Mouse (Mus musculus): ENCODE measurements at regions not wholly inside any gene's neighbourhood (a gene's known extent, or its start where the extent isn't known, plus 50 kb on each side); places are given as distances from the start of the nearest gene placed in this dataset.

GRCm38 (mm10) chr9:67117639-67118038, 68.4 kb upstream of the Tpm1 start:
- no peak for DNase-seq (ENCODE audit: low read depth, low spot score)

- DNase-seq (ENCODE audit: low read depth, low spot score) = no peak
These were observed 66.8 kb upstream of the Tpm1 start for GRCm38 (mm10) chr9:67115991-67116390.

- DNase-seq (ENCODE audit: low read depth, low spot score) = no peak
These were observed 64.9 kb upstream of the Tpm1 start for GRCm38 (mm10) chr9:67114099-67114498.

- no peak for DNase-seq (ENCODE audit: low read depth, low spot score)
These were observed 62.8 kb upstream of the Tpm1 start for GRCm38 (mm10) chr9:67111836-67112584.

- no peak for DNase-seq (ENCODE audit: low read depth, low spot score)
These were observed 58.7 kb upstream of the Tpm1 start for GRCm38 (mm10) chr9:67107938-67108337.

- DNase-seq (ENCODE audit: low read depth, low spot score) = no peak
These were observed 56.7 kb upstream of the Tpm1 start for GRCm38 (mm10) chr9:67105867-67106266.

- no peak for DNase-seq (ENCODE audit: low read depth, low spot score)
These were observed 56.0 kb upstream of the Tpm1 start for GRCm38 (mm10) chr9:67105216-67105615.

GRCm38 (mm10) chr9:67104616-67105015, 55.4 kb upstream of the Tpm1 start:
- no peak for DNase-seq (ENCODE audit: low read depth, low spot score)

- DNase-seq (ENCODE audit: low read depth, low spot score) = no peak
These were observed 53.4 kb upstream of the Tpm1 start for GRCm38 (mm10) chr9:67102578-67102977.

- DNase-seq (ENCODE audit: low read depth, low spot score) = no peak
These were observed 50.3 kb upstream of the Tpm1 start for GRCm38 (mm10) chr9:67099471-67099870.

All from telencephalon, adult 2 months (tissue).